Mouse (Mus musculus) stomach, postnatal 0 days (tissue): ENCODE measurements at regions not wholly inside any gene's neighbourhood (a gene's known extent, or its start where the extent isn't known, plus 50 kb on each side); places are given as distances from the start of the nearest gene placed in this dataset.

Experiments
- ATAC-seq: fragments of 200-750 bp; cut with Nextera tagmentation; 2 replicates; pipeline ENCODE4 v1.8.0; 2017; ENCODE audit not compliant: low FRiP score, low TSS enrichment
- DNase-seq: peaks from one replicate; pipeline ENCODE4 v3.0.0-alpha.2; 2016; ENCODE audit warnings: low spot score
- H3K27ac ChIP-seq: fragments of 300-500 bp; sonication (generic); replicated peaks from 2 replicates; pipeline ENCODE4 v1.5.1; 2014; ENCODE audit warnings: mild to moderate bottlenecking, control low read depth
- H3K27me3 ChIP-seq: fragments of 300-500 bp; sonication (generic); 2 replicates; pipeline ENCODE4 v1.6.1; 2014; ENCODE audit warnings: low read length; ENCODE audit not compliant: control insufficient read depth, insufficient read depth
- H3K36me3 ChIP-seq: fragments of 300-500 bp; sonication (generic); 2 replicates; pipeline ENCODE4 v1.6.1; 2014; ENCODE audit warnings: low read length, mixed read lengths; ENCODE audit not compliant: control insufficient read depth, insufficient read depth
- H3K4me1 ChIP-seq: fragments of 300-500 bp; sonication (generic); replicated peaks from 2 replicates; pipeline ENCODE4 v1.6.1; 2014; ENCODE audit warnings: antibody characterized with exemption; ENCODE audit not compliant: control insufficient read depth, insufficient read depth
- H3K4me2 ChIP-seq: fragments of 300-500 bp; sonication (generic); replicated peaks from 2 replicates; pipeline ENCODE4 v1.6.1; 2014; ENCODE audit warnings: low read depth, mild to moderate bottlenecking, control low read depth, moderate library complexity
- H3K4me3 ChIP-seq: fragments of 300-500 bp; sonication (generic); 2 replicates; pipeline ENCODE4 v1.5.1; 2014; ENCODE audit warnings: low read depth, low read length, control low read depth
- H3K9ac ChIP-seq: fragments of 300-500 bp; sonication (generic); 2 replicates; pipeline ENCODE4 v1.6.1; 2014; ENCODE audit warnings: mild to moderate bottlenecking, low read length, control low read depth, mixed read lengths
- H3K9me3 ChIP-seq: fragments of 300-500 bp; sonication (generic); 2 replicates; pipeline ENCODE4 v1.6.1; 2016; ENCODE audit warnings: low read length; ENCODE audit not compliant: control insufficient read depth
- CTCF ChIP-seq: IDR thresholded peaks from 2 replicates; pipeline ENCODE4 v1.5.1; 2016; ENCODE audit warnings: antibody characterized with exemption, low read depth, mild to moderate bottlenecking, moderate library complexity
- EP300 ChIP-seq: optimal IDR thresholded peaks from 2 replicates; pipeline ENCODE3; 2016; ENCODE audit warnings: antibody characterized with exemption
- WGBS: fragments of 180-500 bp; shearing (Covaris S2); extraction: QIAGEN DNeasy Blood & Tissue Kit; methylation state at CpG from one replicate; pipeline ENCODE4 v1.1.7; 2014; 5-methylcytosine and 5-hydroxymethylcytosine counted together

GRCm38 (mm10) chr12:110380831-110381750 lies 65.8 kb upstream of the Ppp2r5c start:
- no peak overlapping the region for H3K9ac ChIP-seq

GRCm38 (mm10) chr12:110385031-110385430 lies 61.9 kb upstream of the Ppp2r5c start:
- no peaks in the 10 kb centered on the region for H3K9me3 ChIP-seq
- DNase-seq (no peak), ATAC-seq (no peak)
- H3K4me3 ChIP-seq: no peak overlapping the region
- no peak overlapping the region for H3K27ac ChIP-seq
- no peaks in the 10 kb centered on the region for H3K36me3 ChIP-seq
- TF ChIP-seq CTCF (no peak), EP300 (no peak)
- no peak overlapping the region for H3K4me2 ChIP-seq
- H3K4me1 ChIP-seq: no peaks in the 10 kb centered on the region
- no peaks in the 10 kb centered on the region for H3K27me3 ChIP-seq
- 85% methylated on average over 20 of the region's 20 CpGs for WGBS
- no peak overlapping the region for H3K9ac ChIP-seq

More at GRCm38 (mm10) chr12:110380831-110381750, 65.8 kb upstream of the Ppp2r5c start:
- Histone ChIP-seq H3K9me3 (no peaks in the 10 kb centered on the region), H3K36me3 (no peaks in the 10 kb centered on the region), H3K4me3 (no peak overlapping the region), H3K4me1 (no peaks in the 10 kb centered on the region), H3K27ac (no peak overlapping the region; the same call in 1 of the 2 replicates), H3K27me3 (no peaks in the 10 kb centered on the region), H3K4me2 (no peak overlapping the region)
- DNase-seq: peak; percentile 57
- peak; percentile 78 for ATAC-seq
- WGBS: 41% methylated on average over 25 of the region's 25 CpGs
- no peak for TF ChIP-seq CTCF
- TF ChIP-seq EP300: no peak

GRCm38 (mm10) chr12:110385801-110386599 lies 60.9 kb upstream of the Ppp2r5c start:
- H3K27me3 ChIP-seq: no peaks in the 10 kb centered on the region
- no peak overlapping the region for H3K9ac ChIP-seq
- H3K4me2 ChIP-seq: no peak overlapping the region
- H3K36me3 ChIP-seq: no peaks in the 10 kb centered on the region
- ATAC-seq (no peak), DNase-seq (no peak)
- no peak overlapping the region for H3K27ac ChIP-seq
- H3K4me3 ChIP-seq: no peak overlapping the region
- no peaks in the 10 kb centered on the region for H3K9me3 ChIP-seq
- H3K4me1 ChIP-seq: no peaks in the 10 kb centered on the region
- TF ChIP-seq CTCF (no peak), EP300 (no peak)
- WGBS: 79% methylated on average over 20 of the region's 20 CpGs

GRCm38 (mm10) chr12:110387056-110387455 lies 59.9 kb upstream of the Ppp2r5c start:
- H3K27ac ChIP-seq: no peak overlapping the region
- no peak for ATAC-seq
- WGBS: 76% methylated on average over 11 of the region's 11 CpGs

GRCm38 (mm10) chr12:110387567-110387966 lies 59.4 kb upstream of the Ppp2r5c start:
- no peak overlapping the region for H3K4me2 ChIP-seq
- H3K27ac ChIP-seq: no peak overlapping the region
- ATAC-seq (no peak), DNase-seq (no peak)
- H3K9ac ChIP-seq: no peak overlapping the region
- H3K27me3 ChIP-seq: no peaks in the 10 kb centered on the region
- TF ChIP-seq CTCF (no peak), EP300 (no peak)
- H3K4me3 ChIP-seq: no peak overlapping the region
- H3K36me3 ChIP-seq: no peaks in the 10 kb centered on the region
- no peaks in the 10 kb centered on the region for H3K4me1 ChIP-seq
- WGBS: 73% methylated on average over 4 of the region's 4 CpGs
- no peaks in the 10 kb centered on the region for H3K9me3 ChIP-seq

More at GRCm38 (mm10) chr12:110387056-110387455, 59.9 kb upstream of the Ppp2r5c start:
- H3K9me3 ChIP-seq: no peaks in the 10 kb centered on the region
- no peak for DNase-seq
- H3K4me2 ChIP-seq: no peak overlapping the region
- no peak overlapping the region for H3K9ac ChIP-seq
- H3K27me3 ChIP-seq: no peaks in the 10 kb centered on the region
- TF ChIP-seq CTCF (no peak), EP300 (no peak)
- no peaks in the 10 kb centered on the region for H3K4me1 ChIP-seq
- H3K4me3 ChIP-seq: no peak overlapping the region
- no peaks in the 10 kb centered on the region for H3K36me3 ChIP-seq
